Mouse (Mus musculus) cerebellum, adult 2 months (tissue): ENCODE results near the gene Hmbs. TPM values are rescaled to one million over a fixed set of nuclear protein-coding genes. Genes with fewer than 3 reads are reported as not detected.
"Not testable (repeated sequence)": the region's sequence is repeated elsewhere in the genome, so short reads cannot be mapped to it uniquely, and the experiment has no call there.

Experiments used
- DNase-seq, 2 experiments: peaks; one replicate each; pipeline ENCODE4 v3.0.0; 2021
- H3K27ac ChIP-seq: fragments of 200-500 bp; 2 replicates; pipeline ENCODE4 v1.5.1; 2012; ENCODE audit warnings: low read length, control low read depth, inconsistent platforms; ENCODE audit not compliant: insufficient read depth
- H3K27me3 ChIP-seq: fragments of 200-500 bp; 2 replicates; pipeline ENCODE4 v1.6.1; 2012; ENCODE audit warnings: inconsistent platforms, mild to moderate bottlenecking, low read length, moderate library complexity; ENCODE audit not compliant: control insufficient read depth, insufficient read depth
- H3K4me1 ChIP-seq: fragments of 200-500 bp; 2 replicates; pipeline ENCODE4 v1.6.1; 2011; ENCODE audit warnings: low read length; ENCODE audit not compliant: control insufficient read depth, insufficient read depth
- H3K4me3 ChIP-seq: fragments of 200-500 bp; replicated peaks from 2 replicates; pipeline ENCODE3; 2011; ENCODE audit warnings: mild to moderate bottlenecking, low read depth, low read length, control low read depth; ENCODE audit not compliant: insufficient read depth
- CTCF ChIP-seq: fragments of 200-500 bp; IDR thresholded peaks from 2 replicates; pipeline ENCODE4 v1.5.1; 2011; ENCODE audit warnings: low read depth, mild to moderate bottlenecking, control low read depth, low read length, moderate library complexity, borderline replicate concordance; ENCODE audit not compliant: insufficient read depth
- POLR2A ChIP-seq: fragments of 200-500 bp; IDR thresholded peaks from 2 replicates; pipeline ENCODE4 v1.6.1; 2011; ENCODE audit warnings: low read length, control low read depth, borderline replicate concordance; ENCODE audit not compliant: insufficient read depth
- WGBS: fragments of 180-500 bp; shearing (Covaris S2); methylation state at CpG from one replicate; pipeline ENCODE4 v1.1.7; 2018; 5-methylcytosine and 5-hydroxymethylcytosine counted together
- polyA plus RNA-seq: library from polyadenylated mRNA; depleted of rRNA; stranded (reverse); fragments of >200 nt; gene quantifications from 2 replicates; pipeline ENCODE4 v1.2.3, GENCODE M21; 2012

The Hmbs gene
- polyA plus RNA-seq, 1 experiment = 35.4 TPM

DNA sequence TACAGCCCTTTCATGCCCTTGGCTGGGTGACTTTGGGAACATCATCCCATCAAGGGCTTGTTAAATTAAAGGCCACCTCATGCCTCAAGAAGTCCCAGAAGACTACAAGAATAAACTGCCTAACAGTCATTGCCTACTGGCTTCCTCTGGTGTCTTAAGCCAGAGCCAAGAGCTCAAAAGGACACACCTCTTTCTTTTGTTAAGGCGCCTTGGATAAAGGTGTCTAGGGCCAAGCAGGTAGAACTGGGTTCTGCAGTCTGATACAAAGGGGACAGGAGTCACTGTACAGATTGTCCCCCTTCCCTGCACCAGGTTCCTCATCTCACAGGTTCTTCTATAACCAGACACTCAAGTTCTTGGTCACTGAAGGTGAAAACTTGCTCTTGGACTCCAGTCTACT is 1.4 kb downstream of the Hmbs start:
- no peak for DNase-seq
- Histone ChIP-seq H3K27me3 (no peaks in the 10 kb centered on the region), H3K27ac (no peak overlapping the region), H3K4me1 (peaks cover 2% of the 10 kb centered on the region; the same call in 1 of the 2 replicates), H3K4me3 (no peak overlapping the region)
- 92% methylated on average over 1 of the region's 1 CpGs for WGBS
- TF ChIP-seq CTCF = no peak
- TF ChIP-seq POLR2A = no peak

GRCm38 (mm10) chr9:44342173-44342572 is 1.9 kb downstream of the Hmbs start:
- TF ChIP-seq POLR2A (no peak), CTCF (no peak)
- Histone ChIP-seq H3K4me1 (peaks cover 2% of the 10 kb centered on the region; the same call in 1 of the 2 replicates), H3K4me3 (no peak overlapping the region), H3K27ac (no peak overlapping the region), H3K27me3 (no peaks in the 10 kb centered on the region)
- no peak for DNase-seq
- WGBS = 73% methylated on average over 3 of the region's 3 CpGs

DNA sequence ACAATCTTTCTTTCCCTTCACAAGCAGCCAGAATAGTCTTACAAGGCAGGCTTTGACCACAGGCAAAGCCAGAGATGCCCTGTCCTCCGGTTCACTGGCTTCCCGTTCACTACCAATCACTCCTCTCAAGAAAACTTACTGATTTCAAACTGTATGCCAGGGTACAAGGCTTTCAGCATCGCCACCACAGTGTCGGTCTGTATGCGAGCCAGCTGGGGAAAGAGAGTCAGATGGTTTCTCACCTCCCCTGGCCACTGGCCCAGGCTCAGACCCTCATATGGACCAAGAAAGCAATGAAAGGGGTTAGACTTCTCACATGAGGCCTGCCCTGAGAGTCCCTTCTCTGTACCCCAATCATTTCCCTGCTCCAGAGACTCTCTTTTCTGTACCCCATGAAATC is 2.5 kb downstream of the Hmbs start:
- Histone ChIP-seq H3K4me1 (peaks cover 8% of the 10 kb centered on the region; the same call in 1 of the 2 replicates), H3K27me3 (no peaks in the 10 kb centered on the region), H3K4me3 (no peak overlapping the region), H3K27ac (no peak overlapping the region)
- 74% methylated on average over 5 of the region's 5 CpGs for WGBS
- TF ChIP-seq POLR2A (no peak), CTCF (no peak)
- no peak for DNase-seq

GRCm38 (mm10) chr9:44338574-44338973 is 5.5 kb downstream of the Hmbs start:
- no peak for DNase-seq
- H3K4me3 ChIP-seq = no peak overlapping the region
- H3K27ac ChIP-seq = no peak overlapping the region
- H3K4me1 ChIP-seq = peaks cover 9% of the 10 kb centered on the region; the same call in 1 of the 2 replicates
- no peak for TF ChIP-seq POLR2A
- TF ChIP-seq CTCF = no peak
- 76% methylated on average over 5 of the region's 5 CpGs for WGBS
- no peaks in the 10 kb centered on the region for H3K27me3 ChIP-seq

DNA sequence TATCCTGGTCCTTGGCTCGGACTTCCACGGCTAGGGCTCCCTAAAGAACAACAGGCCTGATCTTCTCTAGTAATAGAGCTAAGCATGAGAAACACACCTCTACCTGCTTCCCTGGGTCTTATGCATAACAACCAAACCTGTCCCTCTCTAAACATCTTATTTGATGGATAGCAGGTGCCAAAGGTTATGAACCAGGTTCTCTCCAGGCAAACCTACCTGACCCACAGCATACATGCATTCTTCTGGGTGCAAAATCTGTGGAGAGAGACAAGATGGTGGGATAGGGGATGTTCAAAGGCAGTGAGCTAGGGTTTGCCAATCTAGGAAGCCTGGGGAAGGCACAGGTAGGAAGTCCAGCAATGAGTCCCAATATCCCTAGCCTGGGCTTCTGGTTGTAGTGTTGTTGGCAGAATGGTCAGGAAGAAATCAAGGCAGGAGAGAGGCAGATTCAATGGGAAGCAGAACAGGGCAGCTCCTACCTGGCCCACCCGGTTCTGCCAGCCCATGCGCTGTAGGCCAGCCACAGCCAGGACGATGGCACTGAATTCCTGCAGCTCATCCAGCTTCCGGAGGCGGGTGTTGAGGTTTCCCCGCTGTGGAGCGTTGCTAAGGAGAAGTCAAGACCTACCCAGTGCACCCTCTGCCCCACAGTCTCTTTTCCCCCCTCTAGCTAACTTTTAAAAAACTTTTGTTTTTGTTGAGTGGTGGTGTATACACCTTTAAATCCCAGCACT is 6.4 kb downstream of the Hmbs start:
- H3K4me1 ChIP-seq = peaks cover 9% of the 10 kb centered on the region; the same call in 1 of the 2 replicates
- WGBS = 39% methylated on average over 9 of the region's 9 CpGs
- no peak overlapping the region for H3K4me3 ChIP-seq
- TF ChIP-seq POLR2A (no peak), CTCF (no peak)
- no peak overlapping the region for H3K27ac ChIP-seq
- no peaks in the 10 kb centered on the region for H3K27me3 ChIP-seq
- no peak for DNase-seq

DNA sequence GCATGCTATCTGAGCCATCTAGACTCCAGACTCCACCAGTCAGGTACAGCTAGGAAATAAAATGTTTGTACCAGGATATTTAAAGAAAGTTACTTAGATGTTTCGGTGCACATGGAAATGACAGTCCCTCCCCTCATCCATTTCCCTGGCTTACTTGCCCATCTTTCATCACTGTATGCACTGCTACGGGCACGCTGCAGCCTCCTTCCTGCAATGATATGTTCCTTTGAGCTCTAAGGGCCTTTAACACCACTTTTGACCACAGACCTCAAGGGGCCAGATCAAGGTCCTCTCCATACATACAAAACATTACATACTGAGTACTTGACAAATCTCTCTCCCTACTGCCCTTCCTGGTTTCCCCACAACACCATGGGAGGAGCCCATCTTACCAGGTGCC is 7.1 kb downstream of the Hmbs start:
- TF ChIP-seq POLR2A (no peak), CTCF (no peak)
- H3K4me1 ChIP-seq = peaks cover 7% of the 10 kb centered on the region; the same call in 1 of the 2 replicates
- no peaks in the 10 kb centered on the region for H3K27me3 ChIP-seq
- no peak overlapping the region for H3K27ac ChIP-seq
- WGBS = 48% methylated on average over 3 of the region's 3 CpGs
- DNase-seq = no peak
- no peak overlapping the region for H3K4me3 ChIP-seq

DNA sequence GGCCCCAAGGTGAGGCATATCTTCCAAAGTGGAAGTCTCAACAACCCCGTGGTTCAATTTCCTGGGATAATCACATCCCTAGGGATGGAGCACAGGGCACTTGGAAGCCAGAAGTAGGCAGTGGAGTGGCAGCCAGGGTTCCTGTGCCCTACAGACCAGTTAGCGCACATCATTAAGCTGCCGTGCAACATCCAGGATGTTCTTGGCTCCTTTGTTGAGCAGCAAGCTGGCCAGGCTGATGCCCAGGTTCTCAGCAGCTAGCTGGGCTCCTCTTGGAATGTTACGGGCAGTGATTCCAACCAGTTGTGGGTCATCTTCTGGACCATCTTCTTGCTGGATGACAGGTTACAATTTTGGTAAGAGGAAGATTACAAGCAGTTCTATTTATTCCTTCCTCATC is 7.5 kb downstream of the Hmbs start:
- WGBS = 16% methylated on average over 4 of the region's 4 CpGs
- not testable (repeated sequence) for H3K27ac ChIP-seq, DNase-seq, H3K4me1 ChIP-seq, H3K27me3 ChIP-seq, H3K4me3 ChIP-seq

DNA sequence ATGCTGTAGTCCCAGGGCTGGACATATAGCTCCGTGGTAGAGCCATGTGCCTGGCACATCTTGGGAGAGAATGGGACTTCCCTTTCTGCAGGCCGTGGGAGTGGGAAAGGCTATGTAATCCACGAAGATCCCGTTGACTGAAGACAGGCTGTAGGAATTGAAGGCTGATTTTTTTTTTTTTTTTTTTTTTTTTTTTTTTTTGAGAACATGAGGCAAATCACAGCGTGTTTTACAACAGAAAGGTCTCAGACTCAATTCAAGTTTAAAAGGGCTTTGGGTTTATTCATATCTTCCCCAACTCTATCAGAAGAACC is 8.0 kb downstream of the Hmbs start:
- WGBS = 4% methylated on average over 5 of the region's 5 CpGs
- H3K4me1 ChIP-seq = peaks cover 7% of the 10 kb centered on the region; the same call in 1 of the 2 replicates
- H3K27ac ChIP-seq = no peak overlapping the region
- TF ChIP-seq POLR2A = no peak
- TF ChIP-seq CTCF = no peak
- DNase-seq = no peak
- H3K27me3 ChIP-seq = no peaks in the 10 kb centered on the region
- peak overlapping the region; percentile 79 for H3K4me3 ChIP-seq
